Mouse (Mus musculus) forebrain, embryonic 16.5 days (tissue): ENCODE measurements around the gene Cfap100. TPM values are rescaled to one million over a fixed set of nuclear protein-coding genes. Genes with fewer than 3 reads are reported as not detected.

Source experiments
- ATAC-seq: fragments of 200-750 bp; cut with Nextera tagmentation; 2 replicates; pipeline ENCODE4 v1.8.0; 2017; ENCODE audit warnings: mild to moderate bottlenecking, moderate library complexity
- H3K27ac ChIP-seq: fragments of 300-500 bp; sonication (generic); 2 replicates; pipeline ENCODE4 v1.5.1; 2014; ENCODE audit warnings: low read length, control low read depth
- H3K27me3 ChIP-seq: fragments of 300-500 bp; sonication (generic); replicated peaks from 2 replicates; pipeline ENCODE4 v1.6.1; 2014; ENCODE audit warnings: low read length; ENCODE audit not compliant: control insufficient read depth, insufficient read depth
- H3K36me3 ChIP-seq: fragments of 300-500 bp; sonication (generic); 2 replicates; pipeline ENCODE4 v1.6.1; 2014; ENCODE audit not compliant: control insufficient read depth, insufficient read depth
- H3K4me1 ChIP-seq: fragments of 300-500 bp; sonication (generic); replicated peaks from 2 replicates; pipeline ENCODE4 v1.6.1; 2014; ENCODE audit warnings: low read length; ENCODE audit not compliant: control insufficient read depth, insufficient read depth
- H3K4me2 ChIP-seq: fragments of 300-500 bp; sonication (generic); 2 replicates; pipeline ENCODE4 v1.6.1; 2014; ENCODE audit warnings: mild to moderate bottlenecking, low read length, control low read depth
- H3K4me3 ChIP-seq: fragments of 300-500 bp; sonication (generic); replicated peaks from 2 replicates; pipeline ENCODE4 v1.5.1; 2014; ENCODE audit warnings: mild to moderate bottlenecking, low read length, control low read depth
- H3K9ac ChIP-seq: fragments of 300-500 bp; sonication (generic); replicated peaks from 2 replicates; pipeline ENCODE4 v1.6.1; 2014; ENCODE audit warnings: low read depth, low read length, control low read depth
- H3K9me3 ChIP-seq: fragments of 300-500 bp; sonication (generic); 2 replicates; pipeline ENCODE4 v1.6.1; 2016; ENCODE audit warnings: low read length; ENCODE audit not compliant: control insufficient read depth
- WGBS: fragments of 180-500 bp; shearing (Covaris S2); extraction: QIAGEN DNeasy Blood & Tissue Kit; methylation state at CpG from one replicate; pipeline ENCODE4 v1.1.7; 2014; 5-methylcytosine and 5-hydroxymethylcytosine counted together
- polyA plus RNA-seq: library from polyadenylated mRNA; unstranded; fragments of >200 nt; fragmentation: Nextera tagmentation; extraction: Ambion mirVana; gene quantifications from 2 replicates; pipeline ENCODE4 v1.2.1, GENCODE M21; 2015

The Cfap100 gene
- polyA plus RNA-seq, 1 experiment from 2014 or later: 5.4 TPM

- Histone ChIP-seq H3K4me3 (no peak overlapping the region), H3K4me2 (no peak overlapping the region), H3K36me3 (peaks cover 2% of the 10 kb centered on the region; the same call in 1 of the 2 replicates), H3K27ac (no peak overlapping the region; the same call in 1 of the 2 replicates), H3K4me1 (peaks cover 4% of the 10 kb centered on the region), H3K27me3 (no peaks in the 10 kb centered on the region), H3K9me3 (no peaks in the 10 kb centered on the region), H3K9ac (no peak overlapping the region; the same call in 1 of the 2 replicates)
- 0 out of 2 replicates have a peak, but pooled peaks have one; percentile 28 for ATAC-seq
- WGBS: 58% methylated on average over 12 of the region's 12 CpGs
Measured at GRCm38 (mm10) chr6:90470947-90471541, 42.4 kb upstream of the Cfap100 start.

- no peaks in the 10 kb centered on the region for H3K9me3 ChIP-seq
- 97% methylated on average over 2 of the region's 2 CpGs for WGBS
- no peak overlapping the region for H3K9ac ChIP-seq
- H3K4me2 ChIP-seq: no peak overlapping the region
- ATAC-seq: no peak
- no peak overlapping the region for H3K4me3 ChIP-seq
- no peaks in the 10 kb centered on the region for H3K27me3 ChIP-seq
- peaks cover 4% of the 10 kb centered on the region for H3K4me1 ChIP-seq
- no peak overlapping the region for H3K27ac ChIP-seq
- peaks cover 2% of the 10 kb centered on the region; the same call in 1 of the 2 replicates for H3K36me3 ChIP-seq
Measured at GRCm38 (mm10) chr6:90470255-90470654, 41.7 kb upstream of the Cfap100 start.

GRCm38 (mm10) chr6:90469041-90469440 is 40.4 kb upstream of the Cfap100 start:
- Histone ChIP-seq H3K4me2 (no peak overlapping the region), H3K9ac (no peak overlapping the region), H3K27ac (no peak overlapping the region), H3K9me3 (no peaks in the 10 kb centered on the region), H3K4me3 (no peak overlapping the region), H3K4me1 (peaks cover 6% of the 10 kb centered on the region), H3K36me3 (no peaks in the 10 kb centered on the region), H3K27me3 (no peaks in the 10 kb centered on the region)
- 91% methylated on average over 6 of the region's 6 CpGs for WGBS
- no peak for ATAC-seq

GRCm38 (mm10) chr6:90468216-90468615 is 39.6 kb upstream of the Cfap100 start:
- Histone ChIP-seq H3K4me1 (peaks cover 14% of the 10 kb centered on the region), H3K4me2 (no peak overlapping the region), H3K27me3 (peaks cover 3% of the 10 kb centered on the region; the same call in 1 of the 2 replicates), H3K27ac (no peak overlapping the region), H3K4me3 (no peak overlapping the region), H3K9ac (no peak overlapping the region), H3K9me3 (no peaks in the 10 kb centered on the region), H3K36me3 (no peaks in the 10 kb centered on the region)
- WGBS: 67% methylated on average over 1 of the region's 1 CpGs
- ATAC-seq: no peak

- peaks cover 20% of the 10 kb centered on the region for H3K4me1 ChIP-seq
- no peak overlapping the region for H3K27ac ChIP-seq
- H3K27me3 ChIP-seq: peaks cover 3% of the 10 kb centered on the region; the same call in 1 of the 2 replicates
- no peaks in the 10 kb centered on the region for H3K9me3 ChIP-seq
- ATAC-seq: no peak
- WGBS: 91% methylated on average over 12 of the region's 12 CpGs
- H3K9ac ChIP-seq: no peak overlapping the region
- no peaks in the 10 kb centered on the region for H3K36me3 ChIP-seq
- no peak overlapping the region for H3K4me2 ChIP-seq
- no peak overlapping the region for H3K4me3 ChIP-seq
Measured at GRCm38 (mm10) chr6:90466847-90467410, 38.3 kb upstream of the Cfap100 start.

- WGBS: 82% methylated on average over 10 of the region's 10 CpGs
Measured at GRCm38 (mm10) chr6:90466079-90466478, 37.5 kb upstream of the Cfap100 start.

GRCm38 (mm10) chr6:90465028-90465640 is 36.5 kb upstream of the Cfap100 start:
- Histone ChIP-seq H3K36me3 (no peaks in the 10 kb centered on the region), H3K4me2 (no peak overlapping the region), H3K4me1 (peaks cover 19% of the 10 kb centered on the region), H3K4me3 (no peak overlapping the region), H3K27me3 (peaks cover 12% of the 10 kb centered on the region), H3K27ac (no peak overlapping the region), H3K9me3 (no peaks in the 10 kb centered on the region), H3K9ac (no peak overlapping the region)
- WGBS: 93% methylated on average over 11 of the region's 11 CpGs
- ATAC-seq: no peak

More at GRCm38 (mm10) chr6:90466079-90466478, 37.5 kb upstream of the Cfap100 start:
- no peak for ATAC-seq
- no peak overlapping the region for H3K4me2 ChIP-seq
- H3K4me3 ChIP-seq: no peak overlapping the region
- peaks cover 22% of the 10 kb centered on the region for H3K4me1 ChIP-seq
- H3K27ac ChIP-seq: no peak overlapping the region
- H3K9me3 ChIP-seq: no peaks in the 10 kb centered on the region
- H3K27me3 ChIP-seq: peaks cover 9% of the 10 kb centered on the region
- no peak overlapping the region for H3K9ac ChIP-seq
- no peaks in the 10 kb centered on the region for H3K36me3 ChIP-seq

- no peaks in the 10 kb centered on the region for H3K36me3 ChIP-seq
- peak overlapping the region; percentile 65 for H3K4me3 ChIP-seq
- peaks cover 12% of the 10 kb centered on the region for H3K27me3 ChIP-seq
- 0 out of 2 replicates have a peak overlapping the region, but pooled peaks have one; percentile 26 for H3K27ac ChIP-seq
- peak overlapping the region; percentile 67; the same call in 1 of the 2 replicates for H3K9ac ChIP-seq
- WGBS: 24% methylated on average over 7 of the region's 7 CpGs
- peak; percentile 21 for ATAC-seq
- H3K4me2 ChIP-seq: peak overlapping the region; percentile 100
- H3K4me1 ChIP-seq: peaks cover 19% of the 10 kb centered on the region
- H3K9me3 ChIP-seq: no peaks in the 10 kb centered on the region
Measured at GRCm38 (mm10) chr6:90463890-90464421, 35.4 kb upstream of the Cfap100 start.

- Histone ChIP-seq H3K9ac (peak overlapping the region; percentile 67), H3K4me2 (peak overlapping the region; percentile 100), H3K4me3 (peak overlapping the region; percentile 65), H3K36me3 (no peaks in the 10 kb centered on the region), H3K27me3 (peaks cover 12% of the 10 kb centered on the region), H3K4me1 (peaks cover 19% of the 10 kb centered on the region), H3K27ac (peak overlapping the region; percentile 33; the same call in 1 of the 2 replicates), H3K9me3 (no peaks in the 10 kb centered on the region)
- peak; percentile 88 for ATAC-seq
- under 1% methylated on average over 31 of the region's 31 CpGs for WGBS
Measured at GRCm38 (mm10) chr6:90463228-90463862, 34.7 kb upstream of the Cfap100 start.
